Mouse (Mus musculus): ENCODE measurements around the gene Pitpnm1. TPM values are rescaled to one million over a fixed set of nuclear protein-coding genes. Genes with fewer than 3 reads are reported as not detected.
"Not testable (repeated sequence)": the region's sequence is repeated elsewhere in the genome, so short reads cannot be mapped to it uniquely, and the experiment has no call there.

Pitpnm1 gene
- total and polyA plus RNA-seq, 2 experiments from 2014 or later: 127 to 187 TPM

DNA sequence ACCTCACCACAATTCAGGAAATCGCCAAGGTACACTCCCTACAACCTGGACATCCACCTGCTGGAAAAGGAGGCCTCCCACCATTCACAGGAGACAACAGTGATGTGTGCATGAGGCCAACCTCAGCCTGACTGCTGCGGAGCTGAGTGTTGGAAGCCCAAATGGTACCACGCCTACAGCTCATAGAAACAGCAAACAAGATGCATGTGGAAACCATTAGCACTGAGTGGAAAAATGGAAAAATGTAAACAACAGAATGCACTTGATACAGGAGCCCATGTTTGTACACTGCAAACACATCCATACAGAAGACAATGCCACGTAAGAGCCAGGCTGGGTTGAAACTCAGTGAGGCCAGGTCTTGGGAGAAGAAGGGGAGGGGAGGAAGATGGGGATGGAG lies 24.6 kb downstream of the Pitpnm1 start:
- Histone ChIP-seq H3K9me3 (ENCODE audit: low read length) (no peaks in the 10 kb centered on the region), H3K4me2 (ENCODE audit: low read depth, low read length, poor library complexity, severe bottlenecking) (no peak overlapping the region), H3K9ac (replicated peaks; ENCODE audit: low read length, poor library complexity, severe bottlenecking) (no peak overlapping the region), H3K36me3 (ENCODE audit: insufficient read depth, low read length) (peaks cover 10% of the 10 kb centered on the region), H3K4me1 (ENCODE audit: insufficient read depth, low read length) (peaks cover 20% of the 10 kb centered on the region), H3K27ac (ENCODE audit: low read depth, low read length) (no peak overlapping the region), H3K4me3 (ENCODE audit: low read depth, low read length) (no peak overlapping the region), H3K27me3 (ENCODE audit: insufficient read depth, low read length) (no peaks in the 10 kb centered on the region)
- no peak for TF ChIP-seq CTCF (IDR thresholded peaks at IDR 0.05)
- ATAC-seq (ENCODE audit: low FRiP score) (no peak), DNase-seq (ENCODE audit: low spot score) (no peak)
- 89% methylated on average over 4 of the region's 4 CpGs for WGBS

DNA sequence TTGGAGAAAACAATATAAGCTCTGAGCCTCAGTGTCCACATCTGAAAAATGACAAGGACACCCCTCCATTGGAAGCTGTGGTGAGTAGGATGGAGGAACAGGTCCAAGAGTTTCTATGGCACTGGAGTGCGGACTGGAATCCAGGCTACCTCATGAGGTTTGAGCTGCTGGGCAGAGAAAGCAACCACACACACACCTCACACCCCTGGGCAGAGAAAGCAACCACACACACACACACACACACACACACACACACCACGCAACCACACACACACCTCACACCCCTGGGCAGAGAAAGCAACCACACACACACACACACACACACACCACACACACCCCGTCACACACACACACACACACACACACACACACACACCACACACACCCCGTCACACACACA lies 25.5 kb downstream of the Pitpnm1 start:
- peak overlapping the region; percentile 76 for H3K4me3 ChIP-seq (ENCODE audit: low read depth, low read length)
- not testable (repeated sequence) for H3K9me3 ChIP-seq (ENCODE audit: low read length); H3K27me3 ChIP-seq (ENCODE audit: insufficient read depth, low read length)
- H3K4me2 ChIP-seq (ENCODE audit: low read depth, low read length, poor library complexity, severe bottlenecking): peak overlapping the region; percentile 58
- 5% methylated on average over 3 of the region's 4 CpGs for WGBS
- DNase-seq (ENCODE audit: low spot score): peak; percentile 28
- H3K36me3 ChIP-seq (ENCODE audit: insufficient read depth, low read length): peaks cover 18% of the 10 kb centered on the region
- peak overlapping the region; percentile 75; the same call in 1 of the 2 replicates for H3K27ac ChIP-seq (ENCODE audit: low read depth, low read length)
- H3K9ac ChIP-seq (replicated peaks; ENCODE audit: low read length, poor library complexity, severe bottlenecking): peak overlapping the region; percentile 86
- H3K4me1 ChIP-seq (ENCODE audit: insufficient read depth, low read length): peaks cover 18% of the 10 kb centered on the region
- peak; percentile 36 for ATAC-seq (ENCODE audit: low FRiP score)

DNA sequence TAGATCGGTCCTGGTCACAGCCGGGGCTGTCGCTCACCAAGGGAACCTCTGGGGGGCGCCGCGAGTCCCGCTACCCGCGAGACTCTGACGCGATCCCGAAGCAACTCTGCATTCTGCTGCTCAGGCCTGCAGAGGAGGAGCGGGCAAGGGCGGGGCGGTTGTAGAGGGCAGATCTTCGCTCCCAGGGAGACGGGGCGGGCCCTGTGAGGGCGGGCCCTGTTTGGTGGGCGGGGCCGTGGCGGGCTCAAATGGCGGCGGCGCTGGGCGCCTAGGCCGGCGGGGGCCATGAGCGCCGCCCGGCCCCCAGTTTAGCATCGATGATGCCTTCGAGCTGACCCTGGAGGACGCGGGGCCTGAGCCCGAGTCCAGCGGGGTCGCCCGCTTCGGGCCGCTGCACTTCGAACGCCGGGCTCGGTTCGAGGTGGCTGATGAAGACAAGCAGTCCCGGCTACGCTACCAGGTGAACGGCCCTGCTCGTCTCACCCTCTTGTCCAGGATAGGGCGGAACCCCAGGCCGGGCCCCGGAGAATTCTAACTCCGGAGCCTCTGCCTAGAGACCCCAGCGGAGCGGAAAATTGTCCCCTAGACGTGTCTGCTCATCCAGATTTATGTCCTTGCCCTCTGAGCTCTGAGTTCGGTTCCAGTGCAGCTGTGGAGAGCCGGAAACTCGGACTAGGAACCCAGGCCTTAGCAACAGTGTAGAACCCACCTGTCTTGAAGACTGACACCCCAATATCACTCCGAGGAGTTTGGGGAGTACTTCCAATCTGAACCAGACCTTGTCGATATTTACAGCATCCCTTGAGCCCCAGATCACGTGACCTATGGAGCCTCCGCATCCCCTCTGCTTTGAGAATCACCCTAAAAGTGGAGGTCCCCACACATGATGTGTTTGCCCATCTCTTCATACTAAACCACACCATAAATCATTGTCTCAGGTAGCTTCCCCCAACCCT lies 26.2 kb downstream of the Pitpnm1 start, which contains the start of gene Aip:
TSS of gene Aip (minus strand) at position 118 of the 956 bp plus-strand sequence.
- Histone ChIP-seq H3K4me1 (ENCODE audit: insufficient read depth, low read length) (peaks cover 12% of the 10 kb centered on the region; the same call in 1 of the 2 replicates), H3K27me3 (ENCODE audit: insufficient read depth, low read length) (no peaks in the 10 kb centered on the region), H3K9ac (replicated peaks; ENCODE audit: low read length, poor library complexity, severe bottlenecking) (peak within 1 kb of the TSS; percentile 86), H3K9me3 (ENCODE audit: low read length) (no peaks in the 10 kb centered on the region), H3K36me3 (ENCODE audit: insufficient read depth, low read length) (peaks cover 18% of the 10 kb centered on the region), H3K27ac (ENCODE audit: low read depth, low read length) (peak within 1 kb of the TSS; percentile 75), H3K4me2 (ENCODE audit: low read depth, low read length, poor library complexity, severe bottlenecking) (peak within 1 kb of the TSS; percentile 58), H3K4me3 (ENCODE audit: low read depth, low read length) (peak within 1 kb of the TSS; percentile 76)
- WGBS: under 1% methylated on average over 62 of the region's 64 CpGs
- TF ChIP-seq CTCF (IDR thresholded peaks at IDR 0.05): peak; percentile 77
- DNase-seq (ENCODE audit: low spot score) (peak; percentile 98), ATAC-seq (ENCODE audit: low FRiP score) (peak; percentile 92)

DNA sequence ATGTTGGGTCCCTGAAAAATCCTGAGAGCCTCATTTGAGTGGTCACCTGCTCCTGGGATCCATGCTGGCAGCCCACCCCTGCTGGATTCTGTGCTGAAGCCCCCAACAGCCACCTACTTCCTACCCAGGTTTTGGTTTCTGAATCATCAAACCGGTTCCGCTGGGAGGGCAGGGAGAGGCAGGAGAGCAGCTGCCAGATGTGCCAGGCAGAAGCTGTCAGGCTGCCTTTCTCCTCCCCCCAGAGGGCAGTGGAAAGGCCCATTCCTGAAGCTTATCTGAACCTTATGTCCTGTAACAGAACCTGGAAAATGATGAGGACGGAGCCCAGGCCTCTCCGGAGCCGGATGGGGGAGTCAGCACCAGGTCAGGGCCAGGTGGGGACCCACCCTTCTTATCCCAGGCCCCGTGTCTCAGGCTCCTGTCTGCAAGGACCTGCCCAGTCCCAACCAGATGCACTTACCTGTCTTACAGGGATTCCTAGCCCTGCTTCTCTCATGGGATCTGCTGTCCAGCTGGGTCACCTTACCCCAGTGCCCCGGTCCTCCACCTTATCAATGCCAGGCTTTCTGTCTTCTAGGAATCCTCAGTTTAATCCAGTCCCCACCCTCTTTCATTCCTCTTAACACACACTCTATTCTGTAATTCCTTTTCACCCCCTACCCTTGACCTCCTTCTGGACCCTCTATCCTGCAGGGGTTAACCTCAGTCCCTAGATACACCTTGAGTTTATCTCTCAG lies 27.1 kb downstream of the Pitpnm1 start:
- 79% methylated on average over 7 of the region's 7 CpGs for WGBS
- Histone ChIP-seq H3K4me3 (ENCODE audit: low read depth, low read length) (peak overlapping the region; percentile 76), H3K4me1 (ENCODE audit: insufficient read depth, low read length) (peaks cover 12% of the 10 kb centered on the region; the same call in 1 of the 2 replicates), H3K4me2 (ENCODE audit: low read depth, low read length, poor library complexity, severe bottlenecking) (peak overlapping the region; percentile 58), H3K27me3 (ENCODE audit: insufficient read depth, low read length) (no peaks in the 10 kb centered on the region), H3K9me3 (ENCODE audit: low read length) (no peaks in the 10 kb centered on the region), H3K9ac (replicated peaks; ENCODE audit: low read length, poor library complexity, severe bottlenecking) (peak overlapping the region; percentile 86), H3K36me3 (ENCODE audit: insufficient read depth, low read length) (peaks cover 25% of the 10 kb centered on the region), H3K27ac (ENCODE audit: low read depth, low read length) (peak overlapping the region; percentile 75; the same call in 1 of the 2 replicates)
- DNase-seq (ENCODE audit: low spot score) (no peak), ATAC-seq (ENCODE audit: low FRiP score) (no peak)
- no peak for TF ChIP-seq CTCF (IDR thresholded peaks at IDR 0.05)

DNA sequence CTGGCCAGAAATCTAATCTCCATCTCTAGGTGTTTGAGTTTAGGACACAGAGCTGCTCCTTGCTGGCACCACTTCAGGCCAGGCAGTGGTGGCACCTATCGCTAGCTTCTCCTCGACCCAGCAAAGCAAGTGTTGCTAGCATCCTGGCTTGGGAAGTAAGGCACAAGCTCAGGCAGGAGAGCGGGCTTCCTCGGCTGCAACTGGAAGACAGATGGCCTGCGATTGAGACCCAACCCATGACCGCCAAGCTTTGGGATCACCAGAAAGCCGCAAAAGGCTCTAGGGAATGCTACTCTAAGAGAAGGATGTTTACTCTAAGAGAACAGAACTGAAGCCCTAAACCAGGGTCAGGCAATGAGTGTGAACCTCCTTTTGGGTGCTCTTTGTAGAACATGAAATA lies 29.7 kb downstream of the Pitpnm1 start:
- DNase-seq (ENCODE audit: low spot score) (no peak), ATAC-seq (ENCODE audit: low FRiP score) (no peak)
- H3K27ac ChIP-seq (ENCODE audit: low read depth, low read length): no peak overlapping the region
- peaks cover 12% of the 10 kb centered on the region; the same call in 1 of the 2 replicates for H3K4me1 ChIP-seq (ENCODE audit: insufficient read depth, low read length)
- H3K9ac ChIP-seq (replicated peaks; ENCODE audit: low read length, poor library complexity, severe bottlenecking): no peak overlapping the region
- WGBS: 98% methylated on average over 7 of the region's 7 CpGs
- no peak overlapping the region for H3K4me2 ChIP-seq (ENCODE audit: low read depth, low read length, poor library complexity, severe bottlenecking)
- no peaks in the 10 kb centered on the region for H3K27me3 ChIP-seq (ENCODE audit: insufficient read depth, low read length)
- H3K4me3 ChIP-seq (ENCODE audit: low read depth, low read length): no peak overlapping the region
- peaks cover 37% of the 10 kb centered on the region for H3K36me3 ChIP-seq (ENCODE audit: insufficient read depth, low read length)
- no peak for TF ChIP-seq CTCF (IDR thresholded peaks at IDR 0.05)
- no peaks in the 10 kb centered on the region for H3K9me3 ChIP-seq (ENCODE audit: low read length)
